Mouse (Mus musculus) induced T-regulatory cell, adult 2 months (primary cell): ENCODE data around the gene Swi5.
A peak's percentile ranks its signal among the peaks of the same experiment; 100 is the strongest.
"Not testable (repeated sequence)": the region's sequence is repeated elsewhere in the genome, so short reads cannot be mapped to it uniquely, and the experiment has no call there.

ENCODE experiments used
- DNase-seq: peaks from one replicate; pipeline ENCODE4 v3.0.0-alpha.2; 2012; ENCODE audit warnings: low read depth

Gene Swi5

GRCm38 (mm10) chr2:32311443-32312317 is 23.8 kb upstream of the Swi5 start:
- no peak for DNase-seq

- DNase-seq = no peak
These were observed 22.4 kb upstream of the Swi5 start for GRCm38 (mm10) chr2:32310096-32310845.

DNA sequence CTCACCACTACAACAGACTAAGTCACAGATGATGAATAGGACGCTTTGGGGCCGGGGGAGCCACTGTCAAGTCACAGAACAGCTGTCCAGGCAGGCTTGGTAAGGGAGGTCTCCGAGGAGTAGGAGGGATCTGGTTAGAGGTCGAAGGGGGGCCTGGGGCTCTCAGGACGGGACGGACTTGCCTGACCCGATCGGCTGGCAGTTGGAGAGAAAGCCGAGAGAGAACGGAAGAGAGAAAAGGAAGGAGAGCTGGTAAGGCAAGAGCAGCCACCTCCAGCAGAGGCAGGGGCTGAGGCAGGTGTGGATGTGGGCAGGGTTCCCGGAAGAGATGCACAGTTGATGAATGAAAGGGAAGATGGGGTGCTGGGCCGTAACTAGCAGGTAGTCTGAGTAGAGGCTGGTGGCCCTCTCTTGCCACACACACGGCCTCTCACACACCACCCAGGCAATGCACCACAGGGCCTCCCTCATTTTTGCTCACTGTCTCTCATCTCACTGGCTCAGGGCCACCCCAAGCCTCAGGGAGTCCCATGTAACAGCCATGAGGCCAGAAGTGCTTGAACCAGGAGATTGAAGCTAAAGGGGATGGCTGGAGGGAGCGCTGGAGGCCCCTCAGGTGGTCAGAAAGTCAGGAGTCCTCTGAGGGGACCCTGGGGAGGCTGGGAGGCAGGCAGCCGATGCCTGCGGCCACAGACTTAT is 21.1 kb upstream of the Swi5 start:
- no peak for DNase-seq

GRCm38 (mm10) chr2:32307941-32308760 is 20.3 kb upstream of the Swi5 start:
- DNase-seq = peak; percentile 77

GRCm38 (mm10) chr2:32307247-32307798 is 19.4 kb upstream of the Swi5 start:
- DNase-seq = no peak

DNA sequence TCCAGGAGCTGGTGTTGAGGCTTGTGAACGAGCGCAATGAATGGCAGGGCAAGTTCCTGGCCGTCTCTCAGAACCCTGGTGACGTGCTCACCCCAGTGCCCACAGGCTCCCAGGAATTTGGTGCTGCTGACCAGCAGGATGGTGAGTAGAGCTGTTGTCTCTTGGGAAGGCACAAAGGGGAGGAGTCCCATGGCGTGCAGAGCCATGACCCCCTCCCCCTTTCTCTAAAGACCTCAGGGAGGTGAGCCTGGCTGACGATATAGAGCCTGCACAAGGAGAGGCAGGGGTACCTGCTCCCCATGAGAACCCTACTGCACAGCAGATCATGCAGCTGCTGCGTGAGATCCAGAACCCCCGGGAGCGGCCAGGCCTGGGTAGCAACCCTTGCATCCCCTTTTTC is 18.3 kb upstream of the Swi5 start:
- DNase-seq = no peak

GRCm38 (mm10) chr2:32305668-32306067 is 17.8 kb upstream of the Swi5 start:
- no peak for DNase-seq

DNA sequence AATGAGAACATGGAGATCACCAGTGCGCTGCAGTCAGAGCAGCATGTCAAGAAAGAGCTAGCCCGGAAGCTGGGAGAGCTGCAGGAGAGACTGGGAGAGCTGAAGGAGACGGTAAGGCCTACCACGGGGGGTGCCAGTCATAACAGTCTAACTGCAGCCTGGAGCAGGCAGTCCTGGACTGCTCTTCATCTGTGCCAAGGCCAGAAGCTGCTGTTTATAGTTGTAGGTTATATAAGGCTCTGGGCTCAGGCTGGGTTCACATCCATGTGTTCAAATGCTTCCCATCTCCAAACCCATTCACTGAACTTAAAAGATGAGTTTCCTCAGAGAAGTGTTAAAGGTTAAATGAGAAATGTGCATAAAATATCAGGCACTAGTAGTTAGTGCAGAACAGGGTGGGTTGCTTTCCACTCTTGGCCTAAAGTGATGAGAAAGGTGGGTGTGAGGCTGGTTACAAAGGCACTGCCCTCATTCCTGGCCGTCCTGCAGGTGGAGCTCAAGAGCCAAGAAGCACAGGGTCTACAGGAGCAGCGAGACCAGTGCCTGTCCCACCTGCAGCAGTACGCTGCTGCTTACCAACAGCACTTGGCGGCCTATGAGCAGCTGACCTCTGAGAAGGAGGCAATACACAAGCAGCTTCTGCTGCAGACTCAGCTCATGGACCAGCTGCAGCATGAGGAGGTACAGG is 16.4 kb upstream of the Swi5 start:
- DNase-seq = peak; percentile 62

- DNase-seq = no peak
These were observed 15.1 kb upstream of the Swi5 start for GRCm38 (mm10) chr2:32302952-32303351.

DNA sequence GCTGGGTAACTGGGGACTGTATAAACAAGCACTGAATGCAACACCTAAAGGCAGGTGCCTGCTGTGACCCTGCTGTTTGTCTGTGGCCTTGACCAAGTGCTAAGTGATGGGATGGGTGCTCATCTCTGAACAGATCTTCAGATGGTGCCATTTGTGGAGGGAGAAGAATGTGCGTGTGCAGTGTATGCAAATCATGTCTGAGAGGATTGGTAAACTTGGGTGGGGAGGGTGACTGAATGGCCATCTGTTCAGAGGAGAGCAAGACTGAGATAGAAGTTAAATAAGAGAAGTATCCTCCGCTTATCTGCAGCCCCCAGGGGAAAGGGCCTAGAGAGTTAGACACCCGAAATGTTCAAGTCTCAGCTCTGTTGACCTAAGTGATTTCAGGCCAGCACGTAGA is 11.6 kb upstream of the Swi5 start:
- no peak for DNase-seq

- DNase-seq = not testable (repeated sequence)
These were observed 8.0 kb upstream of the Swi5 start for GRCm38 (mm10) chr2:32295842-32296241.

DNA sequence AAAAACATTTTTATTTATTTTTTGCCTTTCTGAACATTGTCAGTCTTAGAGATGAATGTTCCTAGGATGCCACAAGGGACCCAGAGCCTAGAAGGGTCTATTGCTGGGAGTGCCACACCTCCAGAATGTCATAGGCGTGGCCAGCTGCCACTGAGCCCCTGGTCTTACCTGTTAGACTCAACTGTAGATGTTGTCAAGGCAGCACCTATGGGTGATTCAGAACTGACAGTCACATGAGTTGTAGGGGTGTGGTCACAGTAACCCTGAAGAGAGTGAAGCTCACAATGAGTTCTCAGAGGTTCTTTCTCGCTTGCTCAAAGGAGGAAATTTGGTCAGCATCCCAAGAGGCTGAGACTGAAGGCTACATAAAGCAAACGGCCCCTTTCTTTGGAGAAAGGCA is 7.4 kb upstream of the Swi5 start:
- no peak for DNase-seq

- no peak for DNase-seq
These were observed 6.5 kb upstream of the Swi5 start for GRCm38 (mm10) chr2:32294348-32294747.

DNA sequence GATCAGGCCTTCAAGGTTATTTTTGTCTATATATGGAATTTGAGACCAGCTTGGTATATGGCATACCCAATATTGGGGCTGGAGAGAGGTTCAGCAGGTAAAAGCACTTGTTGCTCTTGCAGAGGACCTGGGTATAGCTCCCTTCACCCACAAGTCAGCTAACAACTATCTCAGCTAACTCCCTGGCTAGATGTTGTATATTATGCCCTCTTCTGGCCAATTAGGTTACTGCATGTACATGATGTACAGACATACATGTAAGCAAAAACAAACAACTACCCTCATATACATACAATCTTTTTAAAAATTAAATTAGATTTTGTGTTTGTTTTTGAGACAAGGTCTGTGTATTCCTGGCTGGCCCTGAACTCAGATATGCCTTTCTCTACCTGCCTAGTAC is 1.7 kb upstream of the Swi5 start:
- peak; percentile 89 for DNase-seq

DNA sequence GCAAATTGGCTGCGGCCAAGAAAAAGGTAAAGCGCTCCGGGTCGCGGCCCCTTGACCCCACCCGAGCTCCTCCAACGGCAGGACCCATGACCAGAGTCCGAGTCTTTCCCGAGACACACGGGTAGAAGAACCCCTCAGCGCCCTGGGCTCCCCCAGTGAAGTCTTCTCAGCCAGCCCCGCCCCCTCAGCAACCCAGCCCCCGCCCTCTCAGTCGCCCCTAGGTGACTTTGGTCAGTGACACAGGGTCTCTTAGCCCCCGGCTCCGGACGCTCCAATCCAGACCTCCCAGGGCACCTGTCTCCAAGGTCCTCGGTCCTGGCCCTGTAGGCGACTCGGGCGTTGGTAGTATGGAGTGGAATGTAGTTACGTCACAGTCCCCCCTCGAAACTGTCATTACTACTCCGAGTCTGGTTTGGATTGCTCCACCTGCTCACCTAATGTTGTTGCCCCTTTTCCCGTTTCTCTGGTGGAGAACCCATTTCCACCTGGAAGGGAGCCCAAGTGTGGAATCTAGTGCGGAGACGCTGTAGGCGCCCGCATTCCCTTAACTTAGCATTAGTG is 576 bp upstream of the Swi5 start:
- DNase-seq = no peak

DNA sequence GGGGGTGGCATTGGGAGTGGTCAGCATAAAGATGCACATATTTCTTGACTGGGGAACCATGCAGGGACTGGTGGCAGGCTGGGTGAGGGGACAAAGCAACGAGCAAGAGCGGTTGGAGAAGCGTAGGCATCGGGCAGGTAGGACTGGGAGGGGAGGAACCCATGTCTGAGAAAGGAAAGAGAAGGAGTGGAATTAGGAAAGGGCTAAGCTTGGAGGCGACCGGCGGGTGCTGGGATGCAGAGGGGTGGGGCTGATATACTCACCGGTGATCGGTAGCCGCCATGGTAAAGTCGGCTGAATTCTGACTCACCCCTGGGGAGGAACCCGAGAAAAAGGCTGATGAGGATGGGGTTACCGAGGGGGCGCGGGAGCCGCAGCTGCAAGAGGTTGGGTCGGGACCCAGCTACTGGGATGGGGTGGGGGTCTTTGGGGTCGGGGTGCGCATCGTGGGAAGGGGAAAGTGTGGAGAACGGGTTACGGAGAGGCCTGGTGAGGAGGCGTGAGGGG is 488 bp downstream of the Swi5 start, which contains the start of gene Golga2:
Golga2 (plus strand) TSS at position 51 of the 507 bp plus-strand sequence.
- DNase-seq = no peak

GRCm38 (mm10) chr2:32283986-32284385 is 3.9 kb downstream of the Swi5 start:
- DNase-seq = no peak

DNA sequence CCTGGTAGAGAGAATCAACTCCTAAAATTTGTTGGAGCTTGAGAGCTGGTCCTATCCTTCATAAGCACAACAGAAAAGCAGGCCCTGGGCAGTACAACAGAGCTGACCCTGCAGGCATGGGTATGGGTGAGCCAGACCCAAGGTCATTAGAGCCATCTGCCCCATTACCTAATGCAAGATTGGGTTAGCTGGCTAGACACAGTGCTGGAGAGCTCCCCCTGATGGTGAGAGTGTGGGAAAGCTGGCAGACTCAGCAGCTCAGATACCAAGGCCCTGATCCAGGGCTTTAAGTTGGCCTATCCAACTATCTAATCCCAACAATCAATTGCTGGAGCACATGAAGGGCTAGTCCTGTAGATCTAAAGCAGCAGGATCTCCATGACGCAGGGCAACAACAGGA is 5.1 kb downstream of the Swi5 start:
- peak; percentile 81 for DNase-seq

DNA sequence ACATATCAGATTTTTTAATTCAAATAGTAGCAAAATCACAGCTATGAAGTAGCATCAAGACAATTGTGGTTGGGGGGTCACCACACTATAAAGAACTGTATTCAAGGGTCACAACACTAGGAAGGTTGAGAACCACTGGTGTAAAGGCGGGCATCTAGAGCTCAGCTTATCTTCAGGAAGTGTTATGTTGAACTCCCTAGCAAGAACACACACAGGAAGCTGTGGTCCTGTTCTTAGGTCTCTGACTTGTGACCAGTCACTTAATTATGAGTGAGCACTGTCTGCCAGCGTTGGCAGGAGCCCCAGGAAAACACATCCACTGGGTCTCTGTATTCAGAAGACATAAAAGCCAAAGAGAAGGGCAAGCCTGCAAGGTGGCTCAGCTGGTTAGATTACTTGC is 5.6 kb downstream of the Swi5 start:
- no peak for DNase-seq

GRCm38 (mm10) chr2:32275823-32276222 is 12.1 kb downstream of the Swi5 start:
- DNase-seq = no peak
